Mouse (Mus musculus): ENCODE data around the gene Mbip. TPM values are rescaled to one million over a fixed set of nuclear protein-coding genes. Genes with fewer than 3 reads are reported as not detected.

Mbip gene
- polyA plus RNA-seq, 1 experiment from 2014 or later: 46.0 TPM

Other genes with a start within 250 kb of the Mbip start
- 5.6 and 7.0 TPM in 2 replicates for gene Nkx2-1, start 191.0 kb upstream of the Mbip start, polyA plus RNA-seq (2014; fragmentation: Nextera tagmentation; extraction: Ambion mirVana)

Measured in midbrain, embryonic 11.5 days (tissue).